Mouse (Mus musculus) brain, embryonic 14.5 days (tissue): ENCODE results near the gene Nek6. TPM values are rescaled to one million over a fixed set of nuclear protein-coding genes. Genes with fewer than 3 reads are reported as not detected.

ENCODE experiments used
- DNase-seq: peaks from one replicate; pipeline ENCODE4 v3.0.0-alpha.2; 2011; ENCODE audit warnings: low read depth
- CTCF ChIP-seq: fragments of 200-500 bp; IDR thresholded peaks from 2 replicates; pipeline ENCODE4 v1.5.1; 2012; ENCODE audit warnings: inconsistent platforms, mild to moderate bottlenecking, moderate library complexity, borderline replicate concordance; ENCODE audit not compliant: insufficient read depth, insufficient read length; ENCODE audit errors: extremely low read depth
- POLR2A ChIP-seq: fragments of 200-500 bp; IDR thresholded peaks from 2 replicates; pipeline ENCODE4 v1.6.1; 2012; ENCODE audit warnings: mild to moderate bottlenecking, inconsistent platforms, borderline replicate concordance; ENCODE audit not compliant: poor library complexity, insufficient read depth, insufficient read length, severe bottlenecking; ENCODE audit errors: extremely low read depth
- polyA plus RNA-seq: library from polyadenylated mRNA; depleted of rRNA; stranded (reverse); fragments of >200 nt; gene quantifications from 2 replicates; pipeline ENCODE4 v1.2.3, GENCODE M21; 2012

Gene Nek6
- polyA plus RNA-seq, 1 experiment = 41.8 TPM

- DNase-seq = peak; percentile 56
- TF ChIP-seq CTCF = no peak
- no peak for TF ChIP-seq POLR2A
Measured at GRCm38 (mm10) chr2:38579528-38579927, 68.1 kb downstream of the Nek6 start.

- DNase-seq = peak; percentile 69
- TF ChIP-seq POLR2A = no peak
- TF ChIP-seq CTCF = no peak
Measured at GRCm38 (mm10) chr2:38583982-38584381, 72.5 kb downstream of the Nek6 start.

GRCm38 (mm10) chr2:38584514-38585378, 73.3 kb downstream of the Nek6 start:
- no peak for TF ChIP-seq CTCF
- no peak for TF ChIP-seq POLR2A
- DNase-seq = peak; percentile 94

GRCm38 (mm10) chr2:38585379-38585736, 73.9 kb downstream of the Nek6 start:
- no peak for TF ChIP-seq CTCF
- TF ChIP-seq POLR2A = no peak
- peak; percentile 69 for DNase-seq

- DNase-seq = no peak
- TF ChIP-seq CTCF = no peak
- TF ChIP-seq POLR2A = no peak
Measured at GRCm38 (mm10) chr2:38586733-38587132, 75.3 kb downstream of the Nek6 start.

- peak; percentile 87 for DNase-seq
- TF ChIP-seq POLR2A (no peak), CTCF (peak; percentile 62; the same call in 1 of the 2 replicates)
Measured at GRCm38 (mm10) chr2:38591751-38592459, 80.5 kb downstream of the Nek6 start.

- TF ChIP-seq CTCF (no peak), POLR2A (no peak)
- DNase-seq = no peak
Measured at GRCm38 (mm10) chr2:38594874-38595273, 83.4 kb downstream of the Nek6 start.

- no peak for DNase-seq
- TF ChIP-seq CTCF = peak; percentile 20; the same call in 1 of the 2 replicates
- no peak for TF ChIP-seq POLR2A
Measured at GRCm38 (mm10) chr2:38597896-38598295, 86.5 kb downstream of the Nek6 start.

GRCm38 (mm10) chr2:38598395-38598794, 87.0 kb downstream of the Nek6 start:
- no peak for DNase-seq

GRCm38 (mm10) chr2:38600842-38601241, 89.4 kb downstream of the Nek6 start:
- no peak for DNase-seq

More at GRCm38 (mm10) chr2:38598395-38598794, 87.0 kb downstream of the Nek6 start:
- TF ChIP-seq CTCF = no peak
- no peak for TF ChIP-seq POLR2A

GRCm38 (mm10) chr2:38607716-38608115, 96.3 kb downstream of the Nek6 start:
- TF ChIP-seq POLR2A (no peak), CTCF (no peak)
- DNase-seq = no peak

More at GRCm38 (mm10) chr2:38600842-38601241, 89.4 kb downstream of the Nek6 start:
- TF ChIP-seq POLR2A (no peak), CTCF (no peak)
